Mouse (Mus musculus) MEL (cell line): ENCODE results near the gene Slc25a38. TPM values are rescaled to one million over a fixed set of nuclear protein-coding genes. Genes with fewer than 3 reads are reported as not detected.
A peak's percentile ranks its signal among the peaks of the same experiment; 100 is the strongest.

Experiments used
- DNase-seq: peaks from one replicate; pipeline ENCODE4 v3.0.0; 2011; ENCODE audit warnings: low read depth, low spot score
- H3K27ac ChIP-seq: 2 replicates; pipeline ENCODE4 v1.5.1; 2012; ENCODE audit warnings: low read depth, mild to moderate bottlenecking, control low read depth, low read length, moderate library complexity; ENCODE audit not compliant: control insufficient read depth
- H3K27me3 ChIP-seq, 2 experiments: fragments of 150-350 bp in 1 of 2; sonication (generic) in 1 of 2; 2 replicates each; pipeline ENCODE4 v1.6.1; 2012; ENCODE audit warnings: low read length in 2 of 2, mild to moderate bottlenecking in 2 of 2, improper control_type of control experiment in 1 of 2, moderate library complexity in 1 of 2; ENCODE audit not compliant: insufficient read depth in 2 of 2, control insufficient read depth in 1 of 2
- H3K36me3 ChIP-seq, 2 experiments: 2 replicates each; pipeline ENCODE4 v1.6.1; 2012 to 2014; ENCODE audit warnings: low read length in 2 of 2, improper control_type of control experiment in 1 of 2, inconsistent platforms in 1 of 2, mild to moderate bottlenecking in 1 of 2; ENCODE audit not compliant: insufficient read depth in 2 of 2, control insufficient read depth in 1 of 2
- H3K4me1 ChIP-seq, 2 experiments: fragments of 150-350 bp in 1 of 2; sonication (generic) in 1 of 2; 2 replicates each; pipeline ENCODE4 v1.6.1; 2012; ENCODE audit warnings: low read length in 2 of 2, improper control_type of control experiment in 1 of 2, mild to moderate bottlenecking in 1 of 2; ENCODE audit not compliant: insufficient read depth in 2 of 2, control insufficient read depth in 1 of 2
- H3K4me3 ChIP-seq, 2 experiments: fragments of 150-350 bp in 1 of 2; sonication (generic) in 1 of 2; 2 replicates each; pipeline ENCODE4 v1.5.1; 2012; ENCODE audit warnings: low read depth in 2 of 2, low read length in 2 of 2, mild to moderate bottlenecking in 2 of 2, moderate library complexity in 2 of 2, control low read depth in 1 of 2, improper control_type of control experiment in 1 of 2; ENCODE audit not compliant: control insufficient read depth in 1 of 2, insufficient read depth in 1 of 2
- H3K79me2 ChIP-seq: 2 replicates; pipeline ENCODE4 v1.6.1; 2012; ENCODE audit warnings: mild to moderate bottlenecking, low read length, moderate library complexity; ENCODE audit not compliant: control insufficient read depth, poor library complexity, insufficient read depth
- H3K9ac ChIP-seq: 2 replicates; pipeline ENCODE4 v1.6.1; 2012; ENCODE audit warnings: low read depth, mild to moderate bottlenecking, control low read depth, low read length, moderate library complexity; ENCODE audit not compliant: control insufficient read depth, poor library complexity, severe bottlenecking
- H3K9me3 ChIP-seq: fragments of 150-350 bp; sonication (generic); replicated peaks from 2 replicates; pipeline ENCODE4 v1.6.1; 2012; ENCODE audit warnings: mild to moderate bottlenecking, low read length, improper control_type of control experiment, moderate library complexity; ENCODE audit not compliant: insufficient read depth
- BHLHE40 ChIP-seq: IDR thresholded peaks from 2 replicates; pipeline ENCODE4 v1.6.1; 2012; ENCODE audit warnings: low read depth, mild to moderate bottlenecking, inconsistent platforms, low read length, improper control_type of control experiment, borderline replicate concordance
- CHD2 ChIP-seq: IDR thresholded peaks from 2 replicates; pipeline ENCODE4 v1.6.1; 2011; ENCODE audit warnings: low read length, improper control_type of control experiment
- E2F4 ChIP-seq: IDR thresholded peaks from 2 replicates; pipeline ENCODE4 v1.6.1; 2011; ENCODE audit warnings: low read depth, low read length, improper control_type of control experiment, borderline replicate concordance
- ELF1 ChIP-seq: IDR thresholded peaks from 2 replicates; pipeline ENCODE4 v1.6.1; 2014; ENCODE audit warnings: low read depth, mild to moderate bottlenecking, inconsistent platforms, low read length, improper control_type of control experiment, moderate library complexity
- EP300 ChIP-seq, 2 experiments: IDR thresholded peaks; 2 replicates each; pipeline ENCODE4 v1.6.1; 2011; ENCODE audit warnings: improper control_type of control experiment in 2 of 2, low read length in 2 of 2, low read depth in 1 of 2, mild to moderate bottlenecking in 1 of 2
- ETS1 ChIP-seq: IDR thresholded peaks from 2 replicates; pipeline ENCODE4 v1.6.1; 2012; ENCODE audit warnings: low read depth, mild to moderate bottlenecking, inconsistent platforms, low read length, improper control_type of control experiment, moderate library complexity
- GABPA ChIP-seq: IDR thresholded peaks from 2 replicates; pipeline ENCODE4 v1.6.1; 2012; ENCODE audit warnings: low read depth, mild to moderate bottlenecking, inconsistent platforms, low read length, improper control_type of control experiment, moderate library complexity
- GATA1 ChIP-seq: IDR thresholded peaks from 2 replicates; pipeline ENCODE4 v1.6.1; 2011; ENCODE audit warnings: low read depth, low read length, improper control_type of control experiment
- HCFC1 ChIP-seq: IDR thresholded peaks from 2 replicates; pipeline ENCODE4 v1.6.1; 2012; ENCODE audit warnings: low read depth, mild to moderate bottlenecking, inconsistent platforms, low read length, improper control_type of control experiment, moderate library complexity
- JUND ChIP-seq: IDR thresholded peaks from 2 replicates; pipeline ENCODE4 v1.6.1; 2011; ENCODE audit warnings: low read depth, mild to moderate bottlenecking, improper control_type of control experiment, low read length
- KAT2A ChIP-seq: conservative IDR thresholded peaks from 2 replicates; pipeline ENCODE4 v1.6.1; 2012; ENCODE audit warnings: low read depth, low read length, improper control_type of control experiment, inconsistent platforms
- MAFK ChIP-seq: IDR thresholded peaks from 2 replicates; pipeline ENCODE4 v1.6.1; 2011; ENCODE audit warnings: low read depth, mild to moderate bottlenecking, low read length, improper control_type of control experiment, borderline replicate concordance
- MAX ChIP-seq: IDR thresholded peaks from 2 replicates; pipeline ENCODE4 v1.6.1; 2011; ENCODE audit warnings: low read length, improper control_type of control experiment
- MEF2A ChIP-seq: IDR thresholded peaks from 2 replicates; pipeline ENCODE4 v1.6.1; 2014; ENCODE audit warnings: low read depth, mild to moderate bottlenecking, inconsistent platforms, low read length, improper control_type of control experiment; ENCODE audit not compliant: poor library complexity, insufficient replicate concordance, severe bottlenecking; ENCODE audit errors: extremely low read depth
- MYB ChIP-seq: IDR thresholded peaks from 2 replicates; pipeline ENCODE4 v1.6.1; 2011; ENCODE audit warnings: mild to moderate bottlenecking, low read depth, low read length, improper control_type of control experiment
- NELFE ChIP-seq: IDR thresholded peaks from 2 replicates; pipeline ENCODE4 v1.6.1; 2011; ENCODE audit warnings: low read depth, low read length, improper control_type of control experiment
- NRF1 ChIP-seq: IDR thresholded peaks from 2 replicates; pipeline ENCODE4 v1.6.1; 2014; ENCODE audit warnings: low read depth, mild to moderate bottlenecking, inconsistent platforms, low read length, improper control_type of control experiment, moderate library complexity; ENCODE audit not compliant: poor library complexity, insufficient read depth, severe bottlenecking
- POLR2A ChIP-seq, 2 experiments: IDR thresholded peaks; 2 replicates each; pipeline ENCODE4 v1.6.1; 2011 to 2012; ENCODE audit warnings: low read length in 2 of 2, mild to moderate bottlenecking in 2 of 2, control low read depth in 1 of 2, improper control_type of control experiment in 1 of 2, low read depth in 1 of 2, moderate library complexity in 1 of 2; ENCODE audit not compliant: control insufficient read depth in 1 of 2, insufficient read depth in 1 of 2, poor library complexity in 1 of 2
- POLR2AphosphoS2 ChIP-seq: IDR thresholded peaks from 2 replicates; pipeline ENCODE4 v1.6.1; 2011; ENCODE audit warnings: low read length, improper control_type of control experiment
- RCOR1 ChIP-seq: IDR thresholded peaks from 2 replicates; pipeline ENCODE4 v1.6.1; 2012; ENCODE audit warnings: low read depth, mild to moderate bottlenecking, inconsistent platforms, low read length, improper control_type of control experiment
- SIN3A ChIP-seq: IDR thresholded peaks from 2 replicates; pipeline ENCODE4 v1.6.1; 2012; ENCODE audit warnings: low read length, improper control_type of control experiment, inconsistent platforms
- TAL1 ChIP-seq: IDR thresholded peaks from 2 replicates; pipeline ENCODE4 v1.6.1; 2012; ENCODE audit warnings: mild to moderate bottlenecking, inconsistent platforms, low read length, moderate library complexity, mixed read lengths
- TBP ChIP-seq: IDR thresholded peaks from 2 replicates; pipeline ENCODE4 v1.8.0; 2011; ENCODE audit warnings: low read depth, low read length, improper control_type of control experiment
- TCF12 ChIP-seq: IDR thresholded peaks from 2 replicates; pipeline ENCODE4 v1.6.1; 2014; ENCODE audit warnings: low read depth, mild to moderate bottlenecking, inconsistent platforms, low read length, improper control_type of control experiment, moderate library complexity
- UBTF ChIP-seq: IDR thresholded peaks from 2 replicates; pipeline ENCODE4 v1.6.1; 2012; ENCODE audit warnings: low read depth, mild to moderate bottlenecking, inconsistent platforms, low read length, improper control_type of control experiment, moderate library complexity, borderline replicate concordance; ENCODE audit not compliant: insufficient read depth
- USF2 ChIP-seq, 2 experiments: IDR thresholded peaks; 2 replicates each; pipeline ENCODE4 v1.6.1; 2011 to 2012; ENCODE audit warnings: improper control_type of control experiment in 2 of 2, low read length in 2 of 2, borderline replicate concordance in 1 of 2, inconsistent platforms in 1 of 2, low read depth in 1 of 2, mild to moderate bottlenecking in 1 of 2; ENCODE audit not compliant: insufficient read depth in 1 of 2
- ZC3H11A ChIP-seq: IDR thresholded peaks from 2 replicates; pipeline ENCODE4 v1.6.1; 2012; ENCODE audit warnings: low read depth, mild to moderate bottlenecking, inconsistent platforms, low read length, improper control_type of control experiment
- ZKSCAN1 ChIP-seq: IDR thresholded peaks from 2 replicates; pipeline ENCODE4 v1.6.1; 2012; ENCODE audit warnings: low read depth, mild to moderate bottlenecking, inconsistent platforms, low read length, improper control_type of control experiment, moderate library complexity
- polyA plus RNA-seq, 2 experiments: library from polyadenylated mRNA; stranded (reverse) in 1 of 2; unstranded in 1 of 2; fragments of >175 nt in 1 of 2; fragments of >200 nt in 1 of 2; gene quantifications; 2 replicates each; pipeline versions ENCODE4 v1.2.1 to v1.2.4; 2012; ENCODE audit warnings: low replicate concordance in 2 of 2, low read depth in 1 of 2; ENCODE audit not compliant: insufficient read length in 2 of 2, insufficient read depth in 1 of 2, missing spikeins in 1 of 2
- total RNA-seq: library from RNA; depleted of rRNA; stranded (reverse); fragments of 300-350 nt; gene quantifications from 2 replicates; pipeline ENCODE4 v1.2.3, GENCODE M21; 2012

Gene Slc25a38
- total and polyA plus RNA-seq, 3 experiments, result 81.3 to 87.6 TPM; not detected in 1

DNA sequence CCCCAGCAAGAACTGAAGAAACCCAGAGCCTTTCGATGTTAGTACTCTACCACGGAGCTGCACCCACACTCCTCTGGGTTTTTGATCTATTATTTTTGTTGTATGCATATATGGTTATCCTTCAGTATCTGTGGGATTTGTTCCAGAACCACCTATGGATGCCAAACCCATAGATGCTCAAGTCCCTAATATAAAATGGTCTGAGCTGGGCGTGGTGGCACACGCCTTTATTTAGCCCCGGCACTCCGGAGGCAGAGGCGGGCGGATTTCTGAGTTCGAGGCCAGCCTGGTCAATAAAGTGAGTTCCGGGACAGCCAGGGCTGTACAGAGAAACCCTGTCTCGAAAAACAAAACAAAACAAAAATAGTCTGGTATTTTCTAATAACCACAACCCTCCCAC, 16.7 kb downstream of the Slc25a38 start:
- no peaks in the 10 kb centered on the region for H3K27me3 ChIP-seq
- H3K4me1 ChIP-seq, result peaks cover 0 to 7% of the 10 kb centered on the region in 2 experiments; a peak in 1 of 4 replicates
- peak overlapping the region; percentile 64 for H3K27ac ChIP-seq
- peaks cover 14 to 17% of the 10 kb centered on the region in 2 experiments for H3K36me3 ChIP-seq
- peak overlapping the region; percentile 81 for H3K9ac ChIP-seq
- H3K4me3 ChIP-seq, result peak overlapping the region; percentile 41 to 55
- H3K9me3 ChIP-seq, result no peaks in the 10 kb centered on the region
- TF ChIP-seq RCOR1 (no peak), NELFE (no peak), ZKSCAN1 (no peak), MAFK (no peak), SIN3A (no peak), EP300 (IDR thresholded peaks at IDR 0.05; ENCODE audit: low read depth in 1 of 2, low read length in 2 of 2) (no peak), MAX (no peak), GATA1 (no peak), TCF12 (no peak), BHLHE40 (no peak), POLR2A (IDR thresholded peaks at IDR 0.05; ENCODE audit: control insufficient read depth in 1 of 2, insufficient read depth in 1 of 2, low read depth in 1 of 2, low read length in 2 of 2, poor library complexity in 1 of 2) (no peak), TAL1 (no peak), ETS1 (no peak), USF2 (IDR thresholded peaks at IDR 0.05; ENCODE audit: borderline replicate concordance in 1 of 2, insufficient read depth in 1 of 2, low read depth in 1 of 2, low read length in 2 of 2) (no peak), ZC3H11A (no peak), HCFC1 (no peak), KAT2A (no peak), CHD2 (no peak), TBP (no peak)
- peak; percentile 29 for DNase-seq
- peaks cover 33% of the 10 kb centered on the region for H3K79me2 ChIP-seq

DNA sequence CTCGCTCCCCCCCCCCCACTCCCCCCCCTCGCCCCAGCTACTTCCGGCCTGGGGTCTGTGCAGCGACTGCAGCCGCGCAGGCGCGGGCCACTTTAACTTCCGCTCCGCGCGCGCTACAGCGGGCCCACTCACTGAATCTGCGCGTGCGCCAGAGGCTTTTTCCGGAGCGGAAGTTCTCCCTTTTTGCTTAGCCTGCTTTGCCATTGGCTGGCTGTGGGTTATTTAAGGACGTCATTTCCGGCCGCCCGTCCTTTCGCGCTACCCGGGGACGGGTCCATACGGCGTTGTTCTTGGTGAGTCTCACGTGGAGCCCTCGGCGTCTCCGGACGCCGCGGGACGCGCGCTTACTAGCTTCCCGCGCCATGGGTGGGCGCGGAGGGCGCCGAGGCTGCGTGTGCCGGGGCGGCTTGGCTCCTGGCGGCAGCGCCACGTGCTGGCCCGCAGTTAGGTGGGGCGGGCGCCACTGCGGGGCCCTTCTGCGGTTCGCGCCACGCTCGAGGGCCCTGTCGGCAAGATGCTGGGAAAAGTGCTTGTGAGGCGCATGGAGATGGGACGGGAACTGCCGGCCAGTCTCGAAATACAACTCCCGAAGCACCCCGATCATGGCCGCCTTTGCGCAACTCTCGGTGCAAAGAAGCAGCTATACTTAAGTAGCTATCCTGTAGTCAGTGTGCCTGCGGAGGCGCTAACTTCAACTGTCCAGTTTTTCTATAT, 17.5 kb downstream of the Slc25a38 start, which contains the start of gene Rpsa:
Rpsa (plus strand) TSS at position 152 of the 714 bp plus-strand sequence.
- H3K9me3 ChIP-seq, result no peaks in the 10 kb centered on the region
- H3K4me1 ChIP-seq, result peaks cover 0 to 7% of the 10 kb centered on the region in 2 experiments; a peak in 1 of 4 replicates
- H3K79me2 ChIP-seq, result peaks cover 33% of the 10 kb centered on the region
- DNase-seq, result peak; percentile 98
- H3K36me3 ChIP-seq, result peaks cover 14 to 17% of the 10 kb centered on the region in 2 experiments
- peak within 1 kb of the TSS; percentile 96 for H3K27ac ChIP-seq
- H3K27me3 ChIP-seq, result no peaks in the 10 kb centered on the region
- H3K4me3 ChIP-seq, result peak within 1 kb of the TSS; percentile 55 to 95
- peak within 1 kb of the TSS; percentile 100 for H3K9ac ChIP-seq
- TF ChIP-seq POLR2AphosphoS2, result peak; percentile 90
- TF ChIP-seq UBTF, result no peak
- no peak for TF ChIP-seq USF2 (IDR thresholded peaks at IDR 0.05; ENCODE audit: borderline replicate concordance in 1 of 2, insufficient read depth in 1 of 2, low read depth in 1 of 2, low read length in 2 of 2)
- TF ChIP-seq JUND, result no peak
- TF ChIP-seq ZKSCAN1, result no peak
- peak; percentile 72 for TF ChIP-seq SIN3A
- TF ChIP-seq TAL1, result no peak
- no peak for TF ChIP-seq MEF2A
- TF ChIP-seq E2F4, result no peak
- TF ChIP-seq ZC3H11A, result no peak
- no peak for TF ChIP-seq CHD2
- TF ChIP-seq NRF1, result peak; percentile 75
- TF ChIP-seq TCF12, result peak; percentile 66
- peak; percentile 90 for TF ChIP-seq ELF1
- no peak for TF ChIP-seq GABPA
- TF ChIP-seq HCFC1, result peak; percentile 85
- TF ChIP-seq EP300 (IDR thresholded peaks at IDR 0.05; ENCODE audit: low read depth in 1 of 2, low read length in 2 of 2), result no peak
- no peak for TF ChIP-seq MYB
- no peak for TF ChIP-seq GATA1
- TF ChIP-seq MAFK, result no peak
